Mouse (Mus musculus) gastrocnemius, adult 8-10 months (tissue): ENCODE data around the gene Hnrnph1. TPM values are rescaled to one million over a fixed set of nuclear protein-coding genes. Genes with fewer than 3 reads are reported as not detected.

Source experiments
- DNase-seq, 2 experiments: peaks; one replicate each; pipeline ENCODE4 v3.0.0; 2022; ENCODE audit warnings: low spot score in 2 of 2
- total RNA-seq, 4 experiments: library from RNA; stranded (reverse); gene quantifications; 2 replicates each; pipeline ENCODE4 v1.2.4; 2022

Hnrnph1 gene
- total RNA-seq, 4 experiments from 2014 or later = 63.8 to 91.3 (median 74.6) TPM

DNA sequence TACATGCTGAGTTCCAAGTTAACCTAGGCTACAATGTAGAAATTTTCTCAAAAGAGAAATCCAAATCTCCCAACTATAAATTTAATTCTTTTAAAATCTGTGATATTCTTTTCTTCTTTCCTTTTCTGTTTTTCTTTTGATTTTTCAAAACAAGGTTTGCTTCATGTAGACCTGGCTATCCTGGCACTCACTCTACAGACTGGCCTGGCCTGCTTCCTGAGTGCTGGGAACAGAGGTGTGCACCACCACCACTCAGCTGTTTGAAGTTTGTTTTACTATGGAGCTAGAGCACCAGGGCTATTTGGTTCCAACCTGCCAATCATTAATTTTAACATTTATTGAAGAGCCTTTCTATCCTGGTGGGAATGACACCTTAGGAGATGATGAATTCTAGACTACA, 3.7 kb upstream of the Hnrnph1 start:
- DNase-seq = no peak

DNA sequence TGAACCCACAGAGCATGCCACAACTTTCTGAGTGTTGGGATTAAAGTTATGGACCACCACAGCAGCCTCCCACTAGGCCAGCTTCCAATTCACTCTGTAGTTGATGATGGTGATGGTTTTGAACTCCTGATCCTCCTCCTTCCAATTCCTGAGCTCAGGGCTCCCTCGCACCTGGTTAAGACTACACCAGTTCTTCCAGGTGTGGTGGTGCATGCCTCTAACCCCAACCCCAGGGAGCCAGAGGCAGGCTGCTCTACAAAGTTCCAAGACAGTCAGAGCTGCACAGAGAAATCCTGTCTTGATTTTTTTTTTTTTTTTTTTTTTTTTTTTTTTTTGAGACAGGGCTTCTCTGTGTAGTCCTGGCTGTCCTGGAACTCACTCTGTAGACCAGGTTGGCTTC, 3.2 kb upstream of the Hnrnph1 start:
- DNase-seq = no peak

DNA sequence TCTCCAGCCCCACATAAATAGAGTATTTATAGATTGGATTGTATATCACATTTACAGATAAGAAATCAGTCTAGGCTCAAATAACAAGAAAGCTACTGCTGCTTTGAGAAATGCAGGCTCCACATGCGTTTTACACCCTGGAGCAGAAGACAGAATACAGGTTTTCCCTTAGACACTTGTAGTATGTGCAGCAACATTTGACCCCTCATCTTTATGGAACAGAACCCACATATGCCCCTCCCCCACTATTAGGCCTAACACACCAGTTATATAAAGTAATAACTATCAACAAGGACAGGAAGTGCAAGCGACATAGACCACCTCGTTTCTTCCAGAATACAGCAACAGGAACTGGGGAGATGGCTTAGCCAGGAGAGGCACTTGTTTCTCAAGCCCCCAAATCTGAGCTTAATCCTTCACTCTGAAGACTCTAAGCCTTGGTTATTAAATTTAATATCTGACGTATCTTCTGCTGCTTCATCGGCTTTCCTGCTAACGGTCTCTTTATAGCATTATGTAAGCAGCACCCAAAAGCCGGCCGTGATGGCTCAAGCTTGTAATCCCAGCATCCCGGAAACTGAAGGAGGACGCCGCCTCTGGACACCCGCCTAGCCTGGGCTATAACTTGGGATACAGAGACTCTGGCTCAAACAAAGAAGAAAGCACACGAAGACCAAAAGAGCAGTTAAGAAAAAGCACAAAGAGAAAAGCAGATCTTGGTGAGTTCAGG, 2.3 kb upstream of the Hnrnph1 start:
- DNase-seq = no peak

DNA sequence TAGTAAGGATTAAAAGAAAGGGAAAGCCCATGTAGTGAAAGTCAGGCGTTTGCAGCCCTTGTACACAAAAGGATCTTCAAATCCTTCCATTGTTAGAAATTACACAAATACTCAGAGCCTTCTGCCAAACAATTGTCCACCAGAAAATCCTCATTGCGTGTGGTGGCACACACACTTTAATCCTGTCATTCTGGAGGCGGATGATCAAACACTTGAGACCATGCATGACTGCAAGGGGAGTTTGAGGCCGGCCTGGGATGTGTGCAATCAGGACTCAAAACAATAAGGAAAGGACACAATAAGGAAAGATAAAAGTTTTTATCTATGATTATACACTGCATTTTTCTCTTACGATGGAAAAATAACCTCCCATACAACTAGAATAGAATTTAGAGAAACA, 1.4 kb upstream of the Hnrnph1 start:
- DNase-seq = no peak

DNA sequence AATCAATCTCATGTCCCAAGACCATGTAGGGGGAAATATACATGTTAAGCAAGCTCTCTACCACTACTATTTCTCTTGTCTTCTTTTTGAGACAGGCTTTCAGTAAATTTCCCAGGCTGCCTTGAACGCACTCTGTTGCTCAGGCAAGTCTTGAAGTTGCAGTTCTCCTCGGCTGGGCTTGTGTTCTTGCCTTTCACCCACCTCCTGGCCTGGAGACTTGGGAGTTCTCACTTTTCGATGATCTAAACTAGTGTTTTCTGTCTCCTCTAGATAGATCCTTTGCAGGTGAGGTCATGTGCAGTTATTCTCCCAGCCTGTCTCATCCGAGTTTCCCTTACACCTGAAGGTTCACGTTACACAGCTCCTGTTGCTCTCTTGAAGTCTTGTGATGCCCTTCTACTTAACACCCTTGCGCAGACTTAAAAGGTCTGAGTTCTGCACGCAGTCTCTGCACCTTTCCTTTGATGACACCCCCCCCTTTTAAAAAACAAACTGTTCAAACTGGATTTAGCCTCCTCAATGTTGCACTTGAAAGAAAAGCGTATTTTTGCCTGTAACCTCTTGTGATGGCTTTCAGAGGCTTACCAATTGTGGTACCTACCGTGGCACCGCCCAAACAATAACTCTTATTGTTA, 517 bp upstream of the Hnrnph1 start:
- no peak for DNase-seq

DNA sequence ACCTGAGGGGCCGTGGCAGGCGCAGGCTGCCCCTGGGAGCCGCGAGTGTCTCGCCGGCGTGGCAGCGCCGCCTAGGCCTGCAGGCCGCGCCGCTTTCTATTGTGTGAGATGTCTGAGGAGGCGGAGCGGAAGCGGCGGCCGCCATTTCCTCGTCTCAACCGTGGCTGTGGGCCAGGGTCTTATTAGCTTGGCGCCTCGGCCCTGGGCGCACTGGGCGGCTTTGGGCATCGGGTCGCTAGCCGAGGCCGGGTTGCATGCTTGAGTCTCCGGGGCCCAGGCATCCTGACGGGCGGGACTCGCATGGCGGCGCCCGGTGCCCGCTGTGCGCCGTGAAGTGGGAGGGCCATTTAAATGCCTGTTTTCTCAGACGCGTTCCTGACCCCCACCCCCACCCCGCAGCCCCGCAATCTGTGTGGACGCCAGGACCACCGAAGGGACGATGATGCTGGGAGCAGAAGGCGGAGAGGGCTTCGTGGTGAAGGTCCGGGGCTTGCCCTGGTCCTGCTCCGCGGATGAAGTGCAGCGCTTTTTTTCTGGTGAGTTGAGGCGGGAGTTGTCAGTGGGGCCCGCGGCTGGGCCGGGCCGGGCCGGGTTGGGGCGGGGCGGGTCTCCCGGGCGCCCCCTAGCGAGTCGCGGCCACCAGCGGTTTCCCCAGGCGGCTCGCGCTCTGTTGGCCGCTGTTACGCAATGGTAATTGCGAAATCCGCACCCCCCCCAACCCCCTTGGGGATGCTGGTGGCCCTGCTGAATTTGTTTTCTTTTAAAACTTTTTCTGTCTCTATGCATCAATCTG, 1.3 kb downstream of the Hnrnph1 start:
- DNase-seq = peak; percentile 78 to 83

DNA sequence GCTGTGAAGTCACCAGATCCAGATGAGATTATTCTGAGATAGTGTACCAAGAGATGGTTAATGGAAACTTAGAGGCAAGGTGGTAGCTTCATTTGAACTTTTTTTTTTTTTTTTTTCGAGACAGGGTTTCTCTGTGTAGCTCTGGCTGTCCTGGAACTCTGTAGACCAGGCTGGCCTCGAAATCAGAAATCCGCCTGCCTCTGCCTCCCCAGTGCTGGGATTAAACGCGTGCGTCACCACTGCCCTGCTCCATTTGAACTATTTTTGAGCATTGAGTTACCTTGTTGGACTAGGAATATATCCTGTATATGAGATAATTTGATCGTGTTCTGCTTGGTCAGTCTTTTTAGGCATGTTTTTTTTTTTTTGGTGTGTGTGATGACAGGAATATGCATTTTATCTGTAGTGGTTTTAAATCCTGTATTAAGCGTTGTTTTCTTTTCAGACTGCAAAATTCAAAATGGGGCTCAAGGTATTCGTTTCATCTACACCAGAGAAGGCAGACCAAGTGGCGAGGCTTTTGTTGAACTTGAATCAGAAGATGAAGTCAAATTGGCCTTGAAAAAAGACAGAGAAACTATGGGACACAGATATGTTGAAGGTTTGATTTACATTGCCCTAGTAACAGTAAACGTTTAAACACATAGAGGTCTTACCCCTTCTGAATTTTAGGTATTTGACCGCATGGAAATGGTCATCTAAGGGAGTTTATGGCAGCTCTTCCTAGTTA, 2.4 kb downstream of the Hnrnph1 start:
- no peak for DNase-seq

DNA sequence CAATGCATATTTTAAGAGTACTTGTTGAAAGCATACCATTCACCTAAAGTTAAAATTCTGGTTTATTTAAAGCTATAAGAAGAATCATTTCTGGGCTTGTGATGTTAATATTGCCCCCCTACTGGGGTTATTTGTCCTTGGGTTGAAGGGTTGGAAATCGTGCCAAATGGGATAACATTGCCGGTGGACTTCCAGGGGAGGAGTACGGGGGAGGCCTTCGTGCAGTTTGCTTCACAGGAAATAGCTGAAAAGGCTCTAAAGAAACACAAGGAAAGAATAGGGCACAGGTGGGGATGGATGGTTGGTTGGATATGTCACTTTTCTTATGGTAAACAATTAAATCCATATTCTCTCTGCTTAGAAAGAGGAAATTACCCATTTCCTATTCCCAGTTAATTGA, 4.5 kb downstream of the Hnrnph1 start:
- no peak for DNase-seq

DNA sequence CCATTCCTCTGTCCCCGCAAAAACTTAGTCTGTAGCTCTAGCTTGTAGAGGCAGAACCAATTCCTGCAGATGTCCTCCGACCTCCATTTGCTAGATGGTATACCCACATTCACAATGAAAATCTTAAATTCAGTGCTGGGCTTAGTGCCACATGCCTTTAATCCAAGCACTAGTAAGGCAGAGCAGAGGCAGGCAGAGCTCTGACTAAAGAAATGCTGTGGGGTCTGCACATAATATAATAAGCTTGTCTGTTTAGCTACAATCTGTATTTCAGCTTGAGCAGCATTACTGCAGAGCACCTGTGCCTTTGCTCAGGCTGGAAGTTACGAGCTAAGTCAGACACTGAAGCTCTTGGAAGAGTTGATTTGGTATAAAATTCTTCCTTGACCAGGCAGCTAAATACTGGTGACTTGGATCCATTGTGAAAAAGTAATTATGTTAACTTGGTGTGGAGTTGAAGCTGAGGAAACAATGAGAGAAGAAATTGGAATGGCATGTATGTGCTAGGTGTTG, 10.4 kb downstream of the Hnrnph1 start:
- no peak for DNase-seq

DNA sequence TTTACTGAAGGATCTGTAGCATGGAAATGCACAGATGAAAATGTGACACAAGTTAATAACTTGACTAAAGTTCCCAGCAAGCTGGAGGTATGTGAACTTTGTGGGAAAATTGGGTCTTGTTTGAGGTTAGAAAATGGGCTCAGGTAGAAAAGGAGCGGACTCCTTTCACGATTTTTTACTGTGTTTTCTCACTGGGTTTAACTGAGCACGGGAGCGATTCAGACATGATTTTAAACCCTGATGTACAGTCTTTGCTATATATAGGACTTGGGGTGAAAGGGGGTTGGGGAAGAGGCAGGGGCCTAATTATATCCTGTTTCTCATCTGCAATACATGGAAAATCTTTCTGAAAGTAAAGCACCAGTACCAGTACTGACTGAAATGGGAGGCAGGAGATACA, 10.9 kb downstream of the Hnrnph1 start:
- DNase-seq = no peak

DNA sequence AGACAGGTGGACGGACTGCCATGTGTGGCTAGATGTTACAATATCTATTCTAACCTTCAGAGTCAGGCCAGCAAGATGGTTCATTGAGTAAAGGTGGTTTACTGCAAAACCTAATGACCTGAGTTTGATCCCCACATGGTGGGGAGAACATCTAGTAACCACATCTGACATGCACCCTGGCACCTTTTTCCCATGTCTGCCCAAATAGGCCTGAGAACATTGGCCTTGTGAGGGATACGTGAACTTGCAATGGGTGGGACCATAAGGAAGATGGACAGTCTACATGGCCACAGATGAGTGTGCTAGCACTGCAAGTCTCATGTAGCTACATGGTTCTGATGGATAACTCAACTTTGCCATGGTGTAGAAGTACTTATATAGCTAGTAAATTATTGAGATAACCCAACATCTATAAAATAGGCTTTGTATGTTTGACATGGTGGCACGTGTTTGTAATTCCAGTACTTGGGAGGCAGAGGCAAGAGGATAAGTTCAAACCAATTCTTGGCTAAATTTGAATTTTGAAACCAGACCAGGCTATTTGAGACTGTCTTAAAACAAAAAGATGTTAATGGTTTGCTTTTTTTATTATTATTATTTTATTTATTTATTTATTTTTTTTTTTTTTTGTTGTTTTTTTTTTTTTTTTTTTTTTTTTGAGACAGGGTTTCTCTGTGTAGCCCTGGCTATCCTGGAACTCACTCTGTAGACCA, 11.6 kb downstream of the Hnrnph1 start:
- no peak for DNase-seq

DNA sequence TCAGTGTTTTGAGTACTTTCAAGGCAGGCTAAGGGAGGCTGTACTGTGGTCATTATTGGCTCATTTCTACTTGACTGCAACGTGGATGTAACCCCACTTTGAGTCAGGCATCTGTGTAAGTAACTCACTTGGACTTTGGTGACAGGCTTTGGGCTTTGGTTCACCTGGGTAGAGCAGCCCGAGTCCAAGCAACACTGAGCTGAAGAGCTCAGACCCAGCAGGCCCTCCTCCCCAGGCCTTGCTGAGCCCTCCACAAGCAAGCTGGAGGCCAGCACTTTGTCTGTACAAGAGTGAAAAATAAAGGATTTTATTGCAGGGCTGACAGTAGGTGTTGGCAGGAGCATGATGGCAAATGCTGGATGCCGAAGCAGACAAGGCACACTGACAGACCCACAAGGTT, 12.2 kb downstream of the Hnrnph1 start:
- no peak for DNase-seq

DNA sequence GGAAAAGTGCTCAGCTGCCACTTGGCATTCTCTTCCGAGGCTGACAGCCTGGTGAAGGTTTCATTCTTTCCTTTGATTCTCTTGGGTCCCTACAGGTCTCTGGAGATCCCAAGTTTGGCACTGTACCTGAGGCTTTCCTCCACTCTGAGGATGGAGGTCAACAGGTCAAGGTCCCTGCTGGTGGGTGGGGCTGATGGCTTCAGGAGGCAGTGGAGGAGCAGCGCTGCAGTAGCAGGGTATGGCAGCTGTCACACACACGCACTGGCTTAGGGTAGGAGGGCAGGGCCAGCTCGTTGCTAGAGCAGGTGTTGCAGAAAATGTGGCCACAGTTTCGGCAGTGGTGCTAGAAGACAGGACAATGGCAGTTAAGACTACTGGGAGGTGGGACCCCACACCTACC, 12.8 kb downstream of the Hnrnph1 start:
- DNase-seq = no peak

DNA sequence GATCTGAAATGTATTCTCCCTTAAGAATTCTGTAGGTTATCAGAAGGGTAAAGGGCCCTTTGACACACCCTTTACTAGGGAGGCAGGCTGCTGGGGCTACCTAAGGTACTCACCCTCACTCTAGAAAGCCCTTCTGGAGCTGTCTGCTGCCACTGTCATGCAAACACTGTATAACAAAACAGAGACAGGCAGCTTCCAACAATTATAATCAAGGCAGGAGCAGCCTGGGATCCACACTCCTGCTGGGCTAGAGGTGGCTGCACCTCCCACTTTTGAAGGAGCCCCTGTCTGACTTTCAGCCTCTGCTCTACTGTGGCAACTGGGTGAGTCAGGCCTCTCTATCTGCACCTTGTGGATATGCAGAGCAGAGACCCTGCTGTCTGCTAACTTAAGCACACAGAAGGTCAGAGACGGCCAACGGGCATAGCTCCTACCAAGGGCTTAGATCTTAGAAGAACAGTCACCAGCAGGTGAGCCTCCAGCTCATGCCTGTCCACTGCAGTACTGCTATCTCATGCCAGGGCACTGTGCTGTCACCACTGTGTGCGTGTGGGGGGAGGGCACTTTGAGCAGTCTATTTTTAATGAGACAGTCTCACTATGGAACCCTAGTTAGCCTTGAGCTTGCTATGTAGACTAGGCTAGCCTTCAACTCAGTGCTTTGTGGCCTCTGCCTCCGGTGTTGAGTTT, 14.6 kb downstream of the Hnrnph1 start:
- DNase-seq = no peak

DNA sequence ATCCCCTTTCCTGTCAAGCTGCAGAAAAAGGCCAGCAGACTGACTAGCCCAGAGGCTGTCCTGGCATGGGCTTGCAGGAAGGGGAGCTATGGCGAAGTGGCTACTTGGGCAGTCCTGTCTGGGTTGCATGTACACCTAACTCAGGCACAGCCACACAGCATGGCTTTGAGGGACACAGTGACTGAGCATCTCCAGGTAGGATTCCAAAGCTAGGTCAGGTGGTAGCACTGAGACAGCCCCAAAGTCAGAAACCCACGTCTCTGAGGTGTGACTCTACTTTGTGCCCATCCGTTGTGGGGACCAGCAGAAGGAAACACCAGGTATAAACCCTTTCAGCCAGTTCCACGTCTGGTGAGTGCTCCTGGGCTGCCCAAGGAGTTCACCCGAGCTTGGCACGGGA, 16.5 kb downstream of the Hnrnph1 start:
- DNase-seq = no peak

DNA sequence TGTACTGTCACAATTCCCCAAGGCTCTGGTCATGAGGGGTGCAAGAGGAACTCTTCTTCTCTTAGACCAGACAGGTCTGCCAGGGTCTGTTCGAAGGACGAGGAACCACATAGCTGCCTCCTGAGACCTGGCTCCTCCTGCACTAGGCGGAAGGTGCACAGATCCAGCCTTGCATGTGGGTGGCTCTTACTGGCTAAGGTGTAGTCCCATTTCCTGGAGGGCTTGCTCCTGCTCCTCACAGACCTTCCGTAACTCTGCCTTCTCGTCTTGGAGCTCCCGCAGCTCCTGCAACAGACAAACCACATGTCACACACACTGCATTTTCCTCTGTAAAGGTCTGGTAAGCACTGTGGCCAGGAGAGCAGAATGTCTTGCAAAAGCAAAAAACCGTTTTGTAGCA, 17.9 kb downstream of the Hnrnph1 start:
- no peak for DNase-seq

DNA sequence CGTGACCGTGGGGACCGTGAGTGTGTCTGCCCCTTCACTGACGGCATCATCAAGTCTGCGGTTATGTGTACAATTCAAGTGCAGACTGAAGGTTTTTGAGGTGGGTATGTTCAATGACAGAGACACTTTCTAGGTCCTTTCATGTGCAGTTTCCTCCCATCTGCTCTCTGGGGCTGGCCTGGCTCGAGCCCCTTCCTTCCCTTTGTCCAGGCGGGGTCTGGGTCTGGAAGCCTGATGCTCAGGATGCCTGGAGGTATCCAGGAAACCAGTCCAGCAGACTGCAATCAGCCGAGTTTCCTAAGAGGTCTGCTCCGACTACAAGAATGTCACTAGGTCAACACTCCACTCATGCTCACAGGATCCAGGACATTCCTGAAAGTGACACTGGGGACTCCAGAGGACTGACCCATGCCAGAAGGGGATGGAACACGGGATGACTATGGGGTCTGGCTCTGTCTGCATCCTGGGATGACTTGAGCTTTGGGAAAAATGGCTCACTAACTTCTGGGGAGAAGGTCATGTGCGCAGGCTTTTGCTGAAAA, 20.0 kb downstream of the Hnrnph1 start:
- no peak for DNase-seq

DNA sequence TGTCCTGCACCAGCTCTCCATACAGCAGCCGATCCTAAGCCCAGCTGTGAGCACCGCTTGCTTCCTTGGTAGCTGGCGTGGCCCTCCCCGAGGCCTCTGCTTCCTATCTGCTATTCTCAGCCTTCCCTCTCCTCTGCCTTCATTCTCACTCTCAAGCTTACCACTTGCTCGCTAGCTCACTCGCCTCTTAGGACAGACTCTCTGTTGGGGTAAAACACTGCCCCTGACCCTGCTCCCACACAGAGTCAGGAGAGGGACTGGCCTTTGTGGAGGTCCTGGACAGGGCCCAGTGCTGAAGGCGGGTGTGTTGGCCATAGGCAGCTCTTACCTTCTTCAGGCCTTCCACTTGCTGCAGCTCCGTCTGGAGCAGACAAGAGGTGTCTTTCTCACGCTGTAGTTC, 20.5 kb downstream of the Hnrnph1 start:
- DNase-seq = no peak

DNA sequence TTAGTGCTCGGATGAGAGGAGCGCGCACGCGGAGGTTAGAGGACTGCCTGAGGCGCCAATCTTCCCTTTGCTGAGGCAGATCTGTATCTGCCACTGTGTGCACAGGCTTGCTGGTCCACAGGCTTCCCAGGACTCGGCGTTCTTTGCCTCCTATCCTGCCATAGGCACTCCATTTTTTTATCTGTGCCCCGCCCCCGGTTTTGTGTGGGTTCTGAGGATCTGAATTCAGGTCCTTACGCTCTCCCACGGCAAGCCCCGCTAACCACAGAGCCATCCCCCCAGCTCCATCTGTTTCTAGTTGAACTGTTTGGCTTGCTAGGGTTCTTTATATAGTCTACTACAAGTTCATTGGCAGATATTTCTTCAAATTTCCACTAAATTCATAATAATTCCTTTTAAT, 22.0 kb downstream of the Hnrnph1 start:
- DNase-seq = no peak

DNA sequence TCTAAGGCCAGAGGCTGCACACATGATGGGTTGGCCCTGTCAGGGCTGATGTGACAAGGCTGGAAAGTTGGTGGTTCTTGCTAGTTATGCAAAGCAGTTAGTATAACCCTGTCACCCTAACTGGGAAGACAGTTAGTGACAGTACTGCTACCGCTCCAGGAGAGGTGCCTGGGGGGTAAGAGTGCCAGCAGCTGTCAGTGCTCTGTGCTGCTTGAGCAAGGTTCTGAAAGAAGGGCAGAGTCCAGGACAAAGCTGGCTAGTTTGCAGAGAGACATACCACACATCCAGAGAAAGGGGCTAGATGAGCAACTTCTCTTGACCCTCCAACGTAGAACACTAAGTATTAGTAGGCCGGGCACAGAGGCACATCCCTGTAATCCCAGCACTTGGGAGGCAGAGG, 25.7 kb downstream of the Hnrnph1 start:
- DNase-seq = no peak
